Mouse (Mus musculus) heart, adult 2 months (tissue): ENCODE results near the gene Rnf149. TPM values are rescaled to one million over a fixed set of nuclear protein-coding genes. Genes with fewer than 3 reads are reported as not detected.

Experiments used
- DNase-seq, 2 experiments: peaks; one replicate each; pipeline ENCODE4 v3.0.0; 2021
- H3K27ac ChIP-seq: fragments of 200-600 bp; 2 replicates; pipeline ENCODE4 v1.8.1; 2022
- H3K27me3 ChIP-seq: fragments of 200-500 bp; 2 replicates; pipeline ENCODE4 v1.6.1; 2012; ENCODE audit warnings: mild to moderate bottlenecking, low read length, inconsistent platforms, mixed read lengths; ENCODE audit not compliant: control insufficient read depth, insufficient read depth
- H3K36me3 ChIP-seq: fragments of 200-500 bp; 2 replicates; pipeline ENCODE4 v1.6.1; 2012; ENCODE audit warnings: low read length, inconsistent platforms; ENCODE audit not compliant: control insufficient read depth, insufficient read depth
- H3K4me1 ChIP-seq: fragments of 200-500 bp; 2 replicates; pipeline ENCODE4 v1.6.1; 2011; ENCODE audit warnings: low read length; ENCODE audit not compliant: control insufficient read depth, insufficient read depth
- H3K4me3 ChIP-seq: fragments of 200-600 bp; 2 replicates; pipeline ENCODE4 v1.8.1; 2022
- H3K79me2 ChIP-seq: fragments of 200-500 bp; replicated peaks from 2 replicates; pipeline ENCODE4 v1.6.1; 2012; ENCODE audit warnings: mild to moderate bottlenecking, inconsistent platforms, low read length, moderate library complexity, mixed read lengths; ENCODE audit not compliant: control insufficient read depth, insufficient read depth
- H3K9ac ChIP-seq: fragments of 200-500 bp; 2 replicates; pipeline ENCODE4 v1.6.1; 2012; ENCODE audit warnings: low read depth, mild to moderate bottlenecking, control low read depth, inconsistent platforms, low read length, mixed read lengths
- CTCF ChIP-seq: fragments of 200-600 bp; IDR thresholded peaks from 2 replicates; pipeline ENCODE4 v1.8.1; 2022; ENCODE audit warnings: antibody characterized with exemption, mild to moderate bottlenecking, moderate library complexity
- EP300 ChIP-seq: fragments of 200-500 bp; IDR thresholded peaks from 2 replicates; pipeline ENCODE4 v1.6.1; 2011; ENCODE audit warnings: low read depth, low read length, control low read depth; ENCODE audit not compliant: insufficient read depth
- POLR2A ChIP-seq: fragments of 200-500 bp; IDR thresholded peaks from 2 replicates; pipeline ENCODE4 v1.6.1; 2011; ENCODE audit warnings: mild to moderate bottlenecking, low read depth, low read length, control low read depth; ENCODE audit not compliant: insufficient read depth
- WGBS: fragments of 180-500 bp; shearing (Covaris S2); methylation state at CpG from one replicate; pipeline ENCODE4 v1.1.7; 2018; 5-methylcytosine and 5-hydroxymethylcytosine counted together
- intact Hi-C: fragments of 180-260 bp; cut with DNase I; formaldehyde crosslinking; loops from one replicate; pipeline ENCODE4 v1.15.1; 2025
- polyA plus RNA-seq: library from polyadenylated mRNA; depleted of rRNA; stranded (reverse); fragments of >200 nt; gene quantifications from 2 replicates; pipeline ENCODE4 v1.2.3, GENCODE M21; 2012
- total RNA-seq, 2 experiments: library from RNA; stranded (reverse); gene quantifications; 2 replicates each; pipeline ENCODE4 v1.2.3; 2021

Rnf149 gene
- total and polyA plus RNA-seq, 3 experiments, result 3.6 to 8.5 (median 7.0) TPM

DNA sequence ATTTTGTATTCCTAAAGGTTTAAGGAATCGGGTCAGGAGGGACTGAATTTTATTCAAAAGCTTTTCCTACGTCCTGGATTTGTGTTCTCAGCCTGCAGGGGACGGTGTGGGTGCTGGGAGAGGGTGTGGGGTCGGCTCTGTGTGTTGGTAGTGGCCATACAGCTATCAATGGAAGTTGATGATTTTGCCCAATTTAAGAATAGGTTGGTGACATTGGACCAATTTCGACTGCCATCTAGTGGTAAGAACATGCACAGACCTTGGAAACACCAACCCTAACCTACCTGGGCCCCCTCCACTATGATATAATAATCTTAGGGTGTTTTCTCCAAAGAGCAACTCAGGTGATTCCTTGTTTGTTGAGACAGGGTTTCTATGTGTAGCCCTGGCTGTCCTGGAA, 54.7 kb downstream of the Rnf149 start:
- DNase-seq, result peak in 1 of 2 experiments; percentile 17
- no peak overlapping the region for H3K4me3 ChIP-seq

DNA sequence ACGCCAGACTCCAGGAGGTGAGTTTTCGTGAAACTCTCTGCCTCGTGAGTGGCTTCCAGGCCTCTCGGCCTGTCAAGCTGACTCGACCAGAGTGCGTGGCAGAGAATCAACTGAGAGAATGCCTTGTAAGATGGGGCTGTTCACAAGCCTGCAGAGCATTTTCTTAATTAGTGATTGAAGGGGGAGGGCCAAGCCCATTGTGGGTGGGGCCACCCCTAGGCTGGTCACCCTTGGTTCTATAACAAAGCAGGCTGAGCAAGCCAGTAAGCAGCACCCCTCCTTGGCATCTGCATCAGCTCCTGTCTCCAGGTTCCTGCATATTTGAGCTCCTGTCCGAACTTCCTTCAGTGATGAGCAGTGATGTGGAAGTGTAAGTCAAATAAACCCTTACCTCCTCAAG, 55.9 kb downstream of the Rnf149 start:
- intact Hi-C loops, result loop anchor here (5.0 kb wide), 1 partner anchor 44 kb away; the partner anchor contains the start of gene Tbc1d8
- Histone ChIP-seq H3K36me3 (no peaks in the 10 kb centered on the region), H3K27me3 (no peaks in the 10 kb centered on the region), H3K27ac (no peak overlapping the region), H3K79me2 (no peaks in the 10 kb centered on the region), H3K4me3 (no peak overlapping the region), H3K9ac (no peak overlapping the region), H3K4me1 (no peaks in the 10 kb centered on the region)
- DNase-seq, result no peak
- TF ChIP-seq EP300 (no peak), CTCF (no peak), POLR2A (no peak)
- WGBS, result 95% methylated on average over 7 of the region's 7 CpGs

More for the DNA sequence above, 54.7 kb downstream of the Rnf149 start:
- WGBS, result 21% methylated on average over 5 of the region's 5 CpGs
- no peak overlapping the region for H3K9ac ChIP-seq
- intact Hi-C loops, result loop anchor here (1.0 to 5.0 kb wide), 2 partner anchors 45 to 130 kb away; partner anchors contain the start of gene Tbc1d8
- no peak overlapping the region for H3K27ac ChIP-seq
- H3K4me1 ChIP-seq, result peaks cover 1% of the 10 kb centered on the region; the same call in 1 of the 2 replicates
- no peaks in the 10 kb centered on the region for H3K36me3 ChIP-seq
- H3K79me2 ChIP-seq, result no peaks in the 10 kb centered on the region
- TF ChIP-seq EP300 (no peak), CTCF (peak; percentile 90), POLR2A (no peak)
- no peaks in the 10 kb centered on the region for H3K27me3 ChIP-seq

DNA sequence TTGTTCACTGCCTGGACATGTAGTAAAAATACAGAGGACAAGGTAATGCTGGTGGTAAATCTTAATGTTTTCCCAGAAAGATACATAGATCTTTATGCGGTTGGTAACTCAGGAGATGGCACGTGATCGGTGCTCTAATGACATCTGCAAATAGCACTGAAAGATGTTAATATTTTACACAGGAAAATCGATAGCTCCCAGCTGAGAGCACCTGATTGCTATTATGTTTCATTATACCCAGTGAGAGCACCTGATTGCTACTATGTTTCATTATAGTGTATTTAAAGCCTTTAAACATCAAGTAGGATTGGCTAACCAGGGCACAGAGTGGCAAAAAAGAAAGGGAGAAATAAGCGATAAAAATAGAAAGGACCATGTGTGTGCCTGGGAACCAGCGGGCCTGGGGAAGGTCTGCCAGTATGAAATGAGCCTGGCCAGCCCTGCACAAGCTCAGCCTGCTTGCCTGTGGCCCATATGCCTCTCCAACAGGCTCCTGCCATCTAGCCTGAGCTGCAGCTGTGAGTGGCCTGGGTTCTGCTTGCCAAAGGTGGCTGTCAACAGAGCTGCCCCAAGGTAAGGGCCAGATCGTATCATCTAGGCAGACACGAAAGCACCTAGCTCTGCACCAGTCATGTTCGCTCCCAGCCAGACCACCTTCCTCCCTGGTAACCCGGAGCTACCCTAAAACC, 61.8 kb downstream of the Rnf149 start:
- H3K4me3 ChIP-seq, result no peak overlapping the region
- H3K79me2 ChIP-seq, result no peaks in the 10 kb centered on the region
- no peaks in the 10 kb centered on the region for H3K4me1 ChIP-seq
- H3K9ac ChIP-seq, result no peak overlapping the region
- no peak for TF ChIP-seq POLR2A
- TF ChIP-seq CTCF, result no peak
- 79% methylated on average over 10 of the region's 10 CpGs for WGBS
- intact Hi-C loops, result no loop called here
- no peak for DNase-seq
- H3K36me3 ChIP-seq, result no peaks in the 10 kb centered on the region
- no peak overlapping the region for H3K27ac ChIP-seq
- no peaks in the 10 kb centered on the region for H3K27me3 ChIP-seq

DNA sequence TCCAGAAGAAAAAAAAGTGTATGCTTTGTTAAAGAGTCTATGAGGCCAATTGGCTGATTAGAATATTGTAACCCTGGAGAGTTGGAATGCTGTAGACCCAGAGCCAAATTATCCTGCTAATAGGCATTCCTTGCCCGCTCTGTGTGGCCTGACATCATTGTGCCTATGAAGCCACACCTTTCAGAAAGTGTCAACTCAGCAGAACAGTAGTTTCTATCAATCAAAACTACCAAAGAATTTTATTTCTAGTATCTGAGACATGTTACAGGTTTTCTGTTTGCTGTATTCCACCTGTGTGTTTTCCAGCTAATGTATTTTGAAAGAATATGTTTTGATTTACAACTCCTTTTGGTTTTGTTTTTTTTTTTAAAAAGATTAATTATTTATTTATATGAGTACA, 65.0 kb downstream of the Rnf149 start:
- Histone ChIP-seq H3K36me3 (no peaks in the 10 kb centered on the region), H3K9ac (no peak overlapping the region), H3K79me2 (no peaks in the 10 kb centered on the region), H3K4me3 (no peak overlapping the region), H3K27ac (no peak overlapping the region), H3K4me1 (no peaks in the 10 kb centered on the region), H3K27me3 (no peaks in the 10 kb centered on the region)
- no peak for TF ChIP-seq CTCF
- DNase-seq, result no peak
- 75% methylated on average over 1 of the region's 1 CpGs for WGBS
- intact Hi-C loops, result no loop called here

DNA sequence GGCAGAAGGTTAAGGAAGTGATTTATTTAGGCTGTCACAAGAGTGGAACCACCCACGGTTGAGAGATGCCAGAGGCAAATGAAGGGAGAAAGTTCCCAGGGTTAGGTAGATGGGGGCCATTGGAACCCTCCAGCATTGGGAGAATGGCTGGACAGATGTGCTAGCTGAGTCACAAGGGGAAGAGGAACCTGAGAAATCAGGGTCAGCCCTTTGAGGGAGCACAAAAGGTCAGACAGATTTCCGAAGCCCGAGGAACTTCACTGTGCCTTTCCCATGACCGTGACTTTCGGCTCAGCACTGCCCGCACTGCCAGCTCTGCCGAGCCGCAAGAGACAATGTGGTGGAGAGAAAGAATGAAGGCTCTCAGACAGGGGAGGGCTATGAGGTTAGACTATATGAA, 65.4 kb downstream of the Rnf149 start:
- no peaks in the 10 kb centered on the region for H3K27me3 ChIP-seq
- H3K79me2 ChIP-seq, result no peaks in the 10 kb centered on the region
- no peaks in the 10 kb centered on the region for H3K4me1 ChIP-seq
- no peak overlapping the region for H3K27ac ChIP-seq
- no peak for DNase-seq
- 77% methylated on average over 8 of the region's 8 CpGs for WGBS
- no peak overlapping the region for H3K4me3 ChIP-seq
- TF ChIP-seq EP300 (no peak), POLR2A (no peak), CTCF (no peak)
- intact Hi-C loops, result no loop called here
- no peaks in the 10 kb centered on the region for H3K36me3 ChIP-seq
- H3K9ac ChIP-seq, result no peak overlapping the region

DNA sequence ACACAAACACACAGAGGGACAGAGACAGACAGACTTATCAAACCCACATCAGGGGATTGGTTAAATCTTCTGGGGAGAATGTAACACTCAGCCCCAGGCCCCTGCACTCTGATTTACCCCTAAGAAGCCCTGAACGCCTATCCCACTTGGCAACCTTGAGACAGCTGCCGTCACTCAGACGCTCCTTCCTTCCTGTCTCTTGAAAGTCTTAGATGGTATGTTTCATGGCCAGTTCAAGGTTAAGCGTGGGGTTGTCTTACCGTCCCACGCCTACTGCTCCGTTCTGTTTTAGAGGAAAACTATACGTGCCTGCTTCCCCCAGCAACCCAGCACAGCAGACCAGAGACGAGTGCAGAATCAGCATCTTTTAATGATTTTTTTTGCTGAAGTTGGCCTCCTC, 71.6 kb downstream of the Rnf149 start:
- intact Hi-C loops, result no loop called here
- no peaks in the 10 kb centered on the region for H3K4me1 ChIP-seq
- H3K79me2 ChIP-seq, result no peaks in the 10 kb centered on the region
- no peak overlapping the region for H3K4me3 ChIP-seq
- 49% methylated on average over 9 of the region's 9 CpGs for WGBS
- H3K36me3 ChIP-seq, result no peaks in the 10 kb centered on the region
- H3K27ac ChIP-seq, result no peak overlapping the region
- DNase-seq, result no peak
- H3K27me3 ChIP-seq, result no peaks in the 10 kb centered on the region
- TF ChIP-seq EP300 (no peak), POLR2A (no peak), CTCF (no peak)
- H3K9ac ChIP-seq, result no peak overlapping the region
